Mouse (Mus musculus) frontal cortex, adult 2 months (tissue): ENCODE measurements around the gene Ntn4. TPM values are rescaled to one million over a fixed set of nuclear protein-coding genes. Genes with fewer than 3 reads are reported as not detected.

Experiments used
- DNase-seq, 2 experiments: peaks; one replicate each; pipeline ENCODE4 v3.0.0; 2022; ENCODE audit warnings: low spot score in 1 of 2; ENCODE audit errors: extremely low spot score in 1 of 2
- polyA plus RNA-seq: library from polyadenylated mRNA; depleted of rRNA; stranded (reverse); fragments of >200 nt; gene quantifications from 2 replicates; pipeline ENCODE4 v1.2.3, GENCODE M21; 2012

The Ntn4 gene
- polyA plus RNA-seq, 1 experiment: 10.8 TPM

DNA sequence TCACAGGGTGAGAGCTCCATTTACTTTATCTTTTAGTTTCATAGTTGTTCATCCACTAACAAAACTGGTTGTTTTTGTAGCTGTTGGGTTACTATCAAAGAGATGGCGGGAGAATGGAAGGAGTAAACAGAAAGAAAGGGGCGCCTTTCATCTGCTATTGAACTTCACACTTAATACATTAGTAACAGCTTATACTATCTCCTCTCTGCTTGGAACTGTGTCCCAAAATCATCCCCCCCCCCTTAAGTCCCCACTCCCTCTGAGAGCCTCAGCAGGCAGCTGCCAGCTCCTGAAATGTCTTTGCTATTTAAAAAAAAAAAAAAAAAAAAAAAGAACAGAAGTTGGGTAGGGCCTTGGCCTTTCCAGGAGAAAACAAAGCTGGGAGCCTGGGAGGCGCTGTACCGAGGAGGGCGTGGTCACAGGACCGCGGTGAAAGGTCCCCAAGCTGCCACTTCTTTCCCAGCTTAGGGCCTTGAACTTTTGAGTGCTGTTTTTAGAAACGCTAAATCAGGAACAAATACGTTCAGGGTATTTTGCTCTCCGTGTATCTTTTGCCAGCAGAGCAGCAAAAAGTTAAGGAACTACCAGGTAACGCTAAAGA is 83.6 kb downstream of the Ntn4 start:
- no peak for DNase-seq

DNA sequence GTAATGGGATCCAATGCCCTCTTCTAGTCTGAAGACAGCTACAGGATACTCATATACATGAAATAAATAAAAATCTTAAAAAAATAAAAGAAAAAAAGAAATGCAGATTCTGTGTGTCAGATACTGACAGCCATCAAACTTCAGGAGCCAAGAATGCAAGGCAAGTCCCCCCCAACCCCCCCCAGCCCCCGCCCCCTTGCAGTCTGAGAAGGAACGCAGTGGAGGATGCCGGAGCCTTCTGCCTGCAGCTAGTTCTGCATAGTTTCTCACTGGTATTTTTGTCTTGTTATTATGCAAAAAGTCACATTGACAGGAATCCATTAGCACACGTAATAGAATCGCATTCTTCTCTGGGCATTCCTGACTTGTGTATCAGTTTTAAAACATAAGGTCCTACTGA is 87.7 kb downstream of the Ntn4 start:
- no peak for DNase-seq

DNA sequence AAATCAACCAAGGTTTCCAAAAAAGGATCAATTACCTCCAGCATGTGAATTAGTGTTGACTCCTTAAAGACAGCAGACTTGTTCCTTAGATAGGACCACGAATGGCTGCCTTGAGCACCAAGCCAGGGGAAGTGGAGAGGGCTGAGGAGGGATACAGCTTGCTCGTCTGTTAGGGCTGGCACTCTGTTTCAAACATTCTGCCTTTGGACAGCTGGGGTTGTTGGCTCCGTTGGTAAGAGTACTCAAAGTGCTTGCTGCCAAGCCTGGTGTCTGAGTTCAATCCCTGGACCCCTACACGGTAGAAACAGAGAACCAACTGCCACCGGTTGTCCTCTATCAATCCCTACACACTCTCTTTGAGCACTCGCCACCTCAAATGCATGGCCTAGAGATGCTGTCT is 90.0 kb downstream of the Ntn4 start:
- DNase-seq: no peak

DNA sequence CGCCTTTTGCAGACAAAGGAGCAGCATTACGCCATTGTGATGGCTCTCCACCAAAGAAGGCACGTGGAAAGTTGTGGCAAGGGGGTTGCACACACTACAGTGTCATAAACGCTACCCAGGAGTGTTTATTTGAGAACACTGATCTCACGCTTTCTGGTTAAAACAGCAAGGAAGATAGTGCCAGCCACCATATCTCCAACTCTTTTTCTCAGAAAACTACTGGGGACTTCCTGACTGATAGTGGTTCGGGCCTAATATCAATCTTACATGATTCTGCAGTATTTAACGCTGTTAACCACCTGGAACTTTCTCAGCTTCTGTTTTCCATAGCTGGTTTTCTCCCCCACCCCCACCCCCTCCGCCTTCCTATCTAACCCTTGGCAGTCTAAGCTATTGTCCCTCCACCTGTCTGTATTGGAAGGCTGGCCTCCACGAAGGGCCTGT is 90.8 kb downstream of the Ntn4 start:
- DNase-seq: no peak

DNA sequence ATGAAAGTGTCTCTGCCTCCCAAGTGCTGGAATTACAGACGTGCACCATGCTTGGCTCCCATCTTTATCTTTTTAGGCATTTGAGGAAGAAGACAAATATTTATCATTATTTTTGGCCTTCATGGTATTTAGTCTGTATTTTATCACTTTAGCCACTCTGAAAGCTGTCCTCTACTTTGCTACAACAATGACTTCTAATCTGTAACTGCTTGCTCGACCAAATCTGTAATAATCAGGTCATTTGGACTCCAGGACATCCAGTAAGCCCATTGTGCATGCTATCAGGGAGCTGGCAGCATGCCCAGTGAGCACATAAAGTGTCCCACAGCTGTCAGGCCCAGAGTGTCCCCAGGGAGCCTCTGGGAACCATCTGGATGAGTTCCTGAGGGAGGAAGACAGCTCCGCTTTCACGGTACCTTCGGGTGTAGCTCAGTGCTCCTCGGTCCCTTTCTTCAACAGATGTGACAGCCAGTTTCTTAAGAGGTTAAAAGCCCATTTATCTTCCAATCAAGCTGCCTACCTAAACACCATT is 95.7 kb downstream of the Ntn4 start:
- peak in 1 of 2 experiments; percentile 17 for DNase-seq

DNA sequence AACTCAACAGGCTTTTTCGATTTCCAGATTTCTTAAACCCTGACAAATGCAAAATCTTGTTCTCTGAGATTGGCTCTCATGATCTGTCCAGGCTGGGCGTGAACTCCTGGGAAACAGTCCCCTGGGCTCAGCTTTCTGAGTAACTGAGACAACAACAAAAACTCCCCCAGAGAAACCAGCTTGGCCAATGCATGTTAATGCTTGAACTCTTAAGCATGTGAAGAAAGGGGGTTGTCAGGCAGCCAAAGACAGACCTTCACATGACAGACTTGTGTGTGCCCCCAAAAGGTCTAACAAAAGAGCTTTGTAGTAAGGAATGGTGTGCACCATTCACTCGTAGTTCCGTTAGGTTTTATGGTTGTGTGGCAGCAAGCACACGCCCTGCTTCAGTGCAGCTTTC is 96.6 kb downstream of the Ntn4 start:
- no peak for DNase-seq

DNA sequence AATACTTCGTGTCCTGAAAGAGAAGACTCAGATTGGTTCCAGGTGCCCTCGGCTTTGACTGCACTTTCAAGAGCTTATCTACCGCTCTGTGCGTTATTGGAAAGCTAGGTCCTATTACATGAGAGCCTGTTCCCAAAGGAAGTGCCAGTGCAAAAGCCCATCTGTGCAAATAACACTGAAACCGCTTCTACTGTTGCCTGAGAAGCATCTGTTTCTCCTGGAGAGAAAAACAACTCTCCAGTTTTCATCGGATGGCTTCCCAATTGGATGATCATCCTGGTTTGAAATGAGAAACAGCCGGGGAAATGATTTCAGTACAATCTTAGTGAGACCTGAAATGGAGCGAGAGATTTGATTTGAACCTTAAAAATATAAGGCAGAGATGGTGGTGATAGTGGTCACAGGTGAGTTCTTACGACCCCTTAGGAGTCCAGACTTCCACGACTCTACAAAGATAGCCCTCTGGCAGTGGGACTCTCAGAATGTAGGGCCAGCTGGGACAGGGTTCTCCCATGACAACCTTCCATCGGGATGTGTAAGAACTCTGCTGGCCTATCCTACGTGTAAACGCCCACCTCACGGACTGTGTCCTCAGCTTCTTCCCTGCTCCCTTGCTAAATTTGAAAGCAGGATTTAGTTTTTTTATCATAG is 101.1 kb downstream of the Ntn4 start:
- no peak for DNase-seq

DNA sequence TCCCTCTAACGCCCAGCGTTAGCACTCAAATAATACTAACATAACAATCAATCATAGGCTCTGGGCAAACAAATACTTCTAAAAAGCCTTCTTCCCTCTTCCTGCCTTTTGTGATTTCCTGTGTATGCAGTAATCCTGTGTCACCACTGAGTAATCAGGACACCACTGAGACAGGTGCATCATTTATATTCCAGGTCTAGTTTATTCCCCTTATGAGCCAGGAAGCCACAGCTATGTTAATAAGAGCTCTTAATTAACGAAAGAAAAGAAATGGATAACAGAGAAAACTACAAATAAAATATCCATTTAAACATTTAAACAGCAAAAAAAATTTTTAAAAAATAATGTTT is 101.6 kb downstream of the Ntn4 start:
- no peak for DNase-seq

DNA sequence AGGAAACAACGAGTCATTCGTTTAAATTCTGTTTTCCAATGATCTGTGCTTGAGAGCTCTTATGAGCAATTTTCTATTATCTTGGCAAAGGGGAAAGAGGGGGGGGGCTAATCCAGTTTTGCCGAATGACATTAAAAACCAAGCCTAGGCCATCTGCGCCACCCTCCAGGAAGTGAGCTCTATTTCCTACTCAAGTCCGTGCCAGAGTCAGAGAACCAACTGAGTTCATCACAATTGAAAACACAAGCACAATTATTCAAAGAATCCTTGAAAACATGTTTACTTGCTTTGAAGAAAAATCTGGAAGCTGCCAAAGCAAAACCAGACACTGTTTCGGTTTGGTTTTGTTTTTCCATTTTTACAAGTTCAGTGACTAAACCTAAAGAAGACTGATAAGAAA is 102.1 kb downstream of the Ntn4 start:
- no peak for DNase-seq

DNA sequence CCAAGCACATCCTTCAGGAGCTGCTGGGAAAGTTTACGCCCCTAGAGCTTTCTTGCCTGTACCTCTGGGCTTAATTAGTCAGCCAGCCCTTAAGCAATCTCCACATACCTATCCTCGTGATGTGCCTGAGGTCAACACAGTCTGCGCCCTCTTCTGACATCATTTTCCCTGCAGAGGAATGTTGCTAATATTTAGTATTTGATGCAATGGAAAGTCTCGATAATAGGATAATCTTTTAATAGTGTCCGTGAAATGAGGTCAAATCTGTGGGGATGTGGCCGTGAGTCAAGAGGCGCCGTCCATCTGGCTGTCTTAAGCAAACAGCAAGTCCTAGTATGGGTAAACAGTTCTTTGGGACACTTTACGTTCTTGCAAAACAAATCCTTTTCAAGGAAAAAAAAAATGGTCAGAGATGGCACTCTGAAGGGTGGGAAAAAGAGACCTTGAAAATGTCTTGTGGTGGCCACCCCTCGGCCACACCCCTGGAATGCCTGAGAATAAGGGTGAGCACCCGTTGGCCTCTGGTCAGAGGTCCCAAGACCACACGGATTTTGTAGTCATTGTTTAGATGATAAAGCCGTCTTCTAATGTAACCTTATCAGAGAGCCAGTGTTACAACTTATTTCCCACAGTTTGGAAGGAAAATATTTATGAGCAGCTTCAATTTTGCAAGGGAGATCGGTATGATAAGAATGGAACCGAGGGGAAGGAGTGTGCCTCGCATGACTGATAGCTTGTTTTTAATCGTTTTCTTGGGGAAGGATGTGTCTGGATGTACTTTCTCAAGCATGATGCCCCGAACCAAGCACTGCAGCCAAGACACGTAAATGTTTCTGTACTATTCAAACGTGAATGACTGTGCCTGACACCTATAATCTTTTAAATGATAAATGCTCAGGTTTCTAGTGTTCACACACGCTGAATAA is 109.0 kb downstream of the Ntn4 start:
- no peak for DNase-seq

DNA sequence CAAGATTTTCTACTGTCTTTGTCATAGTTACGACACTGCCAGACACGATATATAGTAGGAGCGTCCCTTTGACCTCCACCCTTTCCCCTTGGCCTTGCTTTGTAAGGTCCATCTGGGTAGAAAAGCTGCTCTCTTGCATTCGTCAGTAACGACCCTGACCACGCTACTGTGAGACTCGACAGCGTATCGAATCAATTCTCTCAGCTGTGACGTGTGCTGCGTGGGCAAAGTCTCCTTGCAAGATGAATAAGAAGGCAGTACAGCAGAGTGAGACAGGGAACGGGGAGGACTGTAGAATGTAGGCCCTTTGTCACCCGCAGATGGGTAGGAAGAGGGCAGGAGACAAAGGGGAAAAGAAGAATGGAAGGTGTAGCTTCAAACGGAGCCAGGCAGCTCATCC is 110.8 kb downstream of the Ntn4 start:
- no peak for DNase-seq

DNA sequence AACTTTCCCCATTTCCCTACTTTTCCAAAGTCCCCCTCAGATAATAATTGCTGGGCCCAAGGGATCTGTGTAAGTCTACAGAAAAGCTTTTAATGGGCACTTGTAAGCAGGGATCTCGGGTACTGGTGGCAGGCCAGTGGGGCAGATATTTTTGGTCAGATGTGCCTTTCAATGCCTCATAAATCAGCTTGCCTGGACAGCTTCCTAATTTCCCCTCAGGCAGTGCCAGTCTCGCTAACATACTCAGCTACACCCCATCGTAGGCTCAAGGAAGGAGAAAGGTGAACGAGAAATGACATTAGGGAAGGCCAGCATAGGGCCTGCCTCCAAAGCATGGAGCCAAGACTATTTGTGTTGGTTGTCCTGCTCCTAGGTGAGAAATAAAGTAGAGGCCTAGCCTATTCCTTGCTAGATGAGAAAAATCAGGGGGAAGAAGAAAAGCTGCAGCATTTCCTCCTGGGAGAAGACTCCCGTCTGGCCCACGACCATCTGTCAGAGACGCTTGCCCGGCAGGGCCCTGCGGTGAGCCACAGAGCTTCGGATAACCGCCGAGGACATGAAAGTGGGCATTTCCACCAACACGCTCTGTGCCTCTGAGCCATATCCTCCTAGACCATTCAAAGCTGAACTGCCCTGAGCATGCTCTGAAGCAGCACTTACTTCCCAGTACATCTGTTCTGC is 113.4 kb downstream of the Ntn4 start:
- no peak for DNase-seq

DNA sequence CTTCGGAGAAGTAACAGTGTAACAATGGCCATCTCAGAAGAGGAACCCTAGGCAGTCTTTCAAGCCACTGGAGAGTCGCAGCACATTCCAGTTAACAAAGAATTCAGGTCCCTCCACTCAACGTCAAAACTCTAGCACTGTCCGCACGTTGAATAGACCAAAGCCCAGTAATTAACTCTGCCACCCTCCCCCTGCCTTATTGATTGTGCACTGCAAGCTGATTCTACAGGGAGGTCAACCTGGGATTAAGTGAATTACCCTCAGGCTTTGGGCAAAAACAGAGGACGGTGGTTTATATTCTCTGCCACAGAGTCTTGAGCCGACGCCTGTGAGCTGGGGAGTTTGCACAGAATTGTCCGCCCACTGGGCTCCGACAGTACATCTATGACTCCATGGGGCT is 115.7 kb downstream of the Ntn4 start:
- no peak for DNase-seq

DNA sequence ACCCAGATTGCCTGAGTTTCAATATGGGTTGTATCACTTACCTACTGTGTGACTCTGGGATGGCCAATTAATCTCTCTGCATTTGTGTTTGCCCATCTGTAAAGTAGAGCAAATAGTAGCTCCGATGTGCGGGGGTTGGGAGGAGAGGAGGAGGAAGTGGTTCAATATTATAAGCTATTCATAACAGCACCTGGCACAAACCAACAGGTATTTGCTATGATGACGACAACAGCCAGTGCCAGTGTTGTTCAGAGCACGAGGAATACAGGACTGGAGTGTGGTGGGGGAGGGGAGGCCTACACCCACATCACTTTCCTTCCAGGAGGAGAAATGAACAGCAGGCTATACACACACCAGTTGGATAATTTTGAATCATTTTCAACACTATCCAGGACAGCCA is 119.2 kb downstream of the Ntn4 start:
- DNase-seq: peak; percentile 38 to 62

DNA sequence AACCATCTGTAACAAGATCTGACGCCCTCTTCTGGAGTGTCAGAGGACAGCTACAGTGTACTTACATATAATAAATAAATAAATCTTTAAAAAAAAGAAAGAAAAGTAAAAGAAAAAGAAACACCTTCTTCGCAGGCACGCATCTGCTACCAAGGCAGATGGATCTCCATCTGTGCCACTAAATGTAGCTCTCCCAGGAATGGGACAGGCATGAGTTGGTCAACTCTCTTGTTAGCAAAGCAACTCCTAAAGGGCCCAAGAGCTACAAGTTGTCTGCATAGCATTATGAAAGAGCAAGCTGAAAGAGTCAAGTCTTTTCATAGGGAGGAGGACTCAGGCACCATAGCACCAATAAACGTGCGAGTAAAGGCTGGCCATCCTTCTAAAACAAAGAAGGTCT is 119.9 kb downstream of the Ntn4 start:
- peak in 1 of 2 experiments; percentile 30 for DNase-seq

DNA sequence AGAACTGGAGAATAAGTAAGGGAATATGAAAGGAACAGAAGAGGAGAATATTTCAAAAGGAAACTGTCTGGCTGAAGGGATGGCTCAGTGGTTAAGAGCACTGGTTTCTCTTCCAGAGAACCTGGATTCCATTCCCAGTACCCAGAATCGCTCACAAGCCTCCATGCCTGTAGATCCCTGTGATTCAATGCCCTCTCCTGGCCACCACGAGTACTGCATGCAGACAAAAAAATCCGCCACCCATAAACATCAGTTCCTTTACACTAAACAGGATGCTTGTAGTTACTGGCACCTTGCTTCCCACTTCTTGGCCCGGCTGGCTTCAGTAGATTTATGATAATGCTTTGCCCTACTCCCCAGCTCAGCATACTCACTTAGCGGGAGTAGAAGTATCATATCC is 122.6 kb downstream of the Ntn4 start:
- no peak for DNase-seq

DNA sequence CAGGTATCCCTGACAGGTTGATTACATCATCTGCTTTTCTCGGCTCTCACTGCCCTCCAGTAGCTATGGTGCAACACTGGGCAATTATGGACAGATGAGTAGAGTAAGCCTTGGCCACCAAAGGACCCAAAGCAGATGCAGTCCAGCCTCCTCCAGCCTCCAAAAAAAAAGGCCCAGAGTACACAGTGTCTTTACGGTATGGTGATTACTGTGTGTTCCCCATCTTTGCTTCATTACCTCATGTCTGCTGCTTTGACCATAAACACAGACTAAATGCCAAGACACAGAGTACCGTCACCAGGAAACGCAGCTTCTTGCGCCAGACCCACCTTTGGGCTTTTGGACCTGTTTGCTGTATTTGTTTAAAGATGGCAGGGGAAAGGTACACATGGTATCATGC is 125.7 kb downstream of the Ntn4 start:
- DNase-seq: no peak

DNA sequence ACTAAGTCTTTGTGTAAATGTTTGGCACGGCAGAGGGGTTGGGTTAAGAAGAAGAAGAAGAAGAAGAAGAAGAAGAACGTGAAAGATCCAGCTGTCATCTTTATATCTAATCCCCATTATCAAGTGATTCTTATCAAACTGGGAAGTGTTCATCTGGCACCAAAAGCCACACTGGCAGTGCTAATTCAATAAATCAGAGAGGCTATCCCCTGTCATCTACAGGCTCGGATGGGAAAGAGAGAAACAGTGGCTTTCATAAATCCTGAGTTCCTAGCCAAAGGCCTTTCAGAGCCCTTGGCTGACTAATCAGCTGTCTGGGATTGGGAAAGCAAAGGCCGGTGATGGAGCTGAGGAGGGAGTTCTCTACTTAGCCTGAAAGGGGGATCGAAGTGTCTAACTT is 126.8 kb downstream of the Ntn4 start:
- DNase-seq: no peak

DNA sequence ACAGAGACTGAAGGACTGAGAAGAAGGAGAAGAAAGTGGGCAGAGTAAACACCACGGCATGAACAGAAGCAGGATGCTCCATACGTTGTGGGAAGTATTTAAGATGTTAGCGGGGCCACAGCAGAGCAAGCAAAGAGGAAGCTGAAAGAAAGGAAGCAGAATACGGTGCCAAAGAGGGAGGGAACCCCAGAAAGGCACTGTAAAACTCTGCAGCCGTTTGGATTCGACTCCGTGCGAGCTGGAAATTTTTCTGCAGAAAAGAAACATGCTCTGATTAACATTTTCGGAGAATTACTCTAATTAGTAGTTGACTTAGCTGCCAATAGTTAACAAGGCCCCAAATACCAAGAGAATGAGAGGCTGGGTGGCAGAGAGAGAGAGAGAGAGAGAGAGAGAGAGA is 127.7 kb downstream of the Ntn4 start:
- peak in 1 of 2 experiments; percentile 33 for DNase-seq

DNA sequence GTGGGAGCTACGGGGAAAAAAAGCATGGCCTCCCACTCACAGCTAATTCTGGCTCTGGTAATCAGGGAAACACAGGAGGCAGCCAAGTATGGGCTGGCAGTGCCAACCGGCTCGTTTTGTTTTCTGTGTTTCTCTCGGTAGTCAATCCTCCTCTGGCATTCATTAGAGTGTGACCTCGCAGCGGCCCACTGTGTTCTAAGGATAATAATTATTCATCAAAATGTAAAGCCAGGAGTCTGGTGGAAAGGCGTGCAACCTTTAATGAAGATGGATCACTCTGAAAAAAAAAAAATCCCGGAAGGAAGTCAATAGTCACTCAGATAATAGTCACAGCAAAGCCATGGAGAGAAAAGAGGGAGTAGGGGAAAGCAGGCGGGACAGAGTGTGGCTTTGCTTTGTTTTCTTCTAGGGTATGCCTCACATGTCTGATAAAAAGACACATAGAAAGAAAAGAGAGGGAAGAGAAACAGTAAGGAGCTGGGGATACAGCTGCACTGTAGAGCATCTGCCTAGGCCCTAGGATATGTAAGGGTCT is 131.5 kb downstream of the Ntn4 start:
- DNase-seq: peak; percentile 46 to 79

DNA sequence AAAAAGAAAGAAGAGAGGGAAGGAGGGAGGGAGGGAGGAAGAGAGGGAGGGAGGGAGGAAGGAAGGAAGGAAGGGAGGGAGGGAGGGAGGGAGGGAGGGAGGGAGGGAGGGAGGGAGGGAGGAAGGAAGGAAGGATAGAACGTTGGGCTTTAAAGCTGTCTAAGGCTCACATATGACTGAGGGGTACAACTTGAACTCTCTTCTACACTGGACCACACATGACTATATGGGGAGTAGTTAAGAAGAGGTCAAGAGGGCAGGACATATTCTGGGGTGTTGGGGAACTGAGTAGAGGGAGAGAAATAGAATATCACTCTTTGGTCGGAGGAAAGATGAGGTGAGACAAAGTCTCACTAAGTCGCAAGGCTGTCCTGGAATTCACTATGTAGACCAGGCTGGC is 132.0 kb downstream of the Ntn4 start:
- no peak for DNase-seq
